Mouse (Mus musculus): ENCODE results near the gene Nub1. TPM values are rescaled to one million over a fixed set of nuclear protein-coding genes. Genes with fewer than 3 reads are reported as not detected.
A peak's percentile ranks its signal among the peaks of the same experiment; 100 is the strongest.

Nub1 gene
- total RNA-seq, 2 experiments from 2014 or later = 74.2 to 77.3 TPM

GRCm38 (mm10) chr5:24709962-24710361 is 24.6 kb downstream of the Nub1 start:
- Histone ChIP-seq H3K27ac (no peak overlapping the region), H3K4me3 (no peak overlapping the region)
- no peak for DNase-seq (ENCODE audit: extremely low spot score in 1 of 2, low spot score in 2 of 2)
- TF ChIP-seq CTCF (IDR thresholded peaks at IDR 0.05) = no peak
- intact Hi-C loops (cut with DNase I) = no loop called here

- no peak for DNase-seq (ENCODE audit: extremely low spot score in 1 of 2, low spot score in 2 of 2)
- TF ChIP-seq CTCF (IDR thresholded peaks at IDR 0.05) = peak; percentile 13; the same call in 1 of the 2 replicates
- no peak overlapping the region for H3K4me3 ChIP-seq
- H3K27ac ChIP-seq = no peak overlapping the region
- intact Hi-C loops (cut with DNase I) = no loop called here
These were observed 26.3 kb downstream of the Nub1 start for GRCm38 (mm10) chr5:24711615-24712014.

DNA sequence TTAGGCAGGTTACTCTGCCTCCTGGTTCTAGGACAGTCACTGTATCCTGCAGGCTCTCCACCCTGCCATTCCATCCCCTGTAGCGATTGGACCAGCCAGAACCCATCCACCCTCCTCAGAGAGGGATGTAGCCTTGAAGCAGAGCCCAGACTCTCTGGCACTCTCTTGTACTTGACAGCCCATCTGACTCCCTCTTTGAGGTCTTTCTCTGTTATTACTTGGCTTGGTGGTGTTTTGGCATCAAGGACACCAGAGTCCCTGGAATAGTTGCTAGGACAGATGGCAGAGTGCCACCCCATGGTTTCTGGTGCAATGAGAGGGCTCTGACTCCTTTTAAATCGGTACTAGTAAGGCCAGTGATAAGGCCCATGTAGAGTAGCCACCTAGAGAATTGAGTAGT is 27.9 kb downstream of the Nub1 start:
- intact Hi-C loops (cut with DNase I) = no loop called here
- DNase-seq (ENCODE audit: extremely low spot score in 1 of 2, low spot score in 2 of 2) = no peak
- Histone ChIP-seq H3K4me3 (no peak overlapping the region), H3K27ac (no peak overlapping the region)
- no peak for TF ChIP-seq CTCF (IDR thresholded peaks at IDR 0.05)

GRCm38 (mm10) chr5:24713987-24714386 is 28.7 kb downstream of the Nub1 start:
- Histone ChIP-seq H3K27ac (no peak overlapping the region), H3K4me3 (no peak overlapping the region)
- intact Hi-C loops (cut with DNase I) = no loop called here
- no peak for TF ChIP-seq CTCF (IDR thresholded peaks at IDR 0.05)
- DNase-seq (ENCODE audit: extremely low spot score in 1 of 2, low spot score in 2 of 2) = no peak

DNA sequence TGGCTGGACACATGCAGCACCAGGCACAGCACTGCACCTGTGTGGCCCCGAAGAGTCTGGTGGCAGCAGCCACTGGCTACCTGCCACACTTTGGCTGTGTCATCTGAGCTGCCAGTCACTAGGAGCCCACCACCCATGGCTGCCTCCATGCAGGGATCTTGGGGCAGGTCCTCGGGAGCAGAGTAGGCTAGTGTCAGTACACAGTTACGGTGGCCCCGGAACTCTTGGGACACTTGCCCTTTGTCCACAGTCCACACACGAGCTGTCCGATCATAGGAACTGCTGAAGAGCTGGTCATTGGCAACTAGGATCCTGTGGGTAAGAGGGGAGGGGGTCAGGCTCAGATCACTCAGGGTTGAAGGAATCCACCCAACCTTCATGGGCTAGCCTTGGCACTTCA is 32.7 kb downstream of the Nub1 start:
- Histone ChIP-seq H3K4me3 (no peak overlapping the region), H3K27ac (no peak overlapping the region)
- DNase-seq (ENCODE audit: extremely low spot score in 1 of 2, low spot score in 2 of 2) = no peak
- intact Hi-C loops (cut with DNase I) = no loop called here
- no peak for TF ChIP-seq CTCF (IDR thresholded peaks at IDR 0.05)

GRCm38 (mm10) chr5:24719852-24720251 is 34.5 kb downstream of the Nub1 start:
- intact Hi-C loops (cut with DNase I) = no loop called here
- DNase-seq (ENCODE audit: extremely low spot score in 1 of 2, low spot score in 2 of 2) = no peak
- no peak overlapping the region for H3K4me3 ChIP-seq
- no peak overlapping the region for H3K27ac ChIP-seq
- no peak for TF ChIP-seq CTCF (IDR thresholded peaks at IDR 0.05)

DNA sequence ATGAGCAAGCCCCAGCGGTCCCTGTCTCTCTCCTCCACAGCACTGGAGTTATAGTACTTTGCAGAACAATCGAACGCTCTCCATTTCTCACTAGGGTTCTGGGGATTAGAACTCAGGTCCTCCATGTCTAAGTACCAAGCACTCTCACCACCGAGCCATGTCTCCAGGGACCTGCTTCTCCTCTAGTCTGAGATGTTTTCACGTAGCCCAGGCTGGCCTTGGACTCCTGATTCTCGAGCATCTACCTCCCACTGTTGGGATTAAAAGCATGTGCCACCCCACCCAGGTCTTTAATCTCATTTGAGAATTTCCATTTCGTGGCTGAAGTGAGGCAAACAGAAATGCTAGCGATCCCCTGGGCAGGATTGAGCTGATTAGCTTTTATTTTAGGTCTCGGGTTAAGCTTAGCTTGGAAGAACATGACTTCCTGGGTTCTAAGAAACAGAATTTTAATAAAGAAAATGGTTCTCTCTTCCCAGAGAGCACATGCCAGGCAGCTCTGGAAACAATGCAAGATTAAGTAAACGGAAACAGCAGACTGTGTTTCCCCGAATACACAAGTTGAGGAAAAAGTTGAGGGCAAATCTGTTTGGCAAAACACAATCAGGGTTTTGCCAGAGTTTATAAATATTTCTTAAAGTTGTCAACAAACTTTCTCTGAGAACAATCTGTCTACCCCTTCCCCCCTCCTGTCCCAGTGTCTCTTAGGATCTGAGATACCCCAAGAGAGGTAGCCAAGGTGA is 38.4 kb downstream of the Nub1 start:
- no peak overlapping the region for H3K27ac ChIP-seq
- no peak overlapping the region for H3K4me3 ChIP-seq
- DNase-seq (ENCODE audit: extremely low spot score in 1 of 2, low spot score in 2 of 2) = no peak
- no peak for TF ChIP-seq CTCF (IDR thresholded peaks at IDR 0.05)
- intact Hi-C loops (cut with DNase I) = no loop called here

GRCm38 (mm10) chr5:24724270-24724634 is 38.9 kb downstream of the Nub1 start:
- Histone ChIP-seq H3K27ac (no peak overlapping the region), H3K4me3 (no peak overlapping the region)
- no peak for DNase-seq (ENCODE audit: extremely low spot score in 1 of 2, low spot score in 2 of 2)
- intact Hi-C loops (cut with DNase I) = no loop called here
- TF ChIP-seq CTCF (IDR thresholded peaks at IDR 0.05) = no peak

GRCm38 (mm10) chr5:24724805-24725204 is 39.5 kb downstream of the Nub1 start:
- TF ChIP-seq CTCF (IDR thresholded peaks at IDR 0.05) = no peak
- no peak overlapping the region for H3K27ac ChIP-seq
- intact Hi-C loops (cut with DNase I) = no loop called here
- H3K4me3 ChIP-seq = no peak overlapping the region
- DNase-seq (ENCODE audit: extremely low spot score in 1 of 2, low spot score in 2 of 2) = no peak

DNA sequence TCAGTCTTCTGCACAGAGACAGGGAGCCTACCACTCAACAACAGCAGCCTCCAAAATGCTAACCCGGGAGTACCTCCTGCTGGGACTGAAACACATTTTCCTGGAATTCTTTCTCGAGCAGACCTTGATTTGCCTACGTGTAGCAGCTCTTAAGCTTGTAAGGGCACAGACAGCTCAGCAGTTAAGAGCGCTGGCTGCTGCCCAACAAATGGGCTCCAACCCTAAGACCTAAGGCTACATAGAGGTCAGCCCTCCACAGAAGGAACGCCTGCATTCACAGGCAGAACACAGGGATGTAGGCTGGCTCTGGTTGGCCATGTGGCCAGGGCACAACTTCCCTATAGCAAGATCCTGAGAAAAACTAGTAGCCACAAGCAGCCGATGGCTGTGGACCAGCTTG is 40.6 kb downstream of the Nub1 start:
- H3K27ac ChIP-seq = no peak overlapping the region
- intact Hi-C loops (cut with DNase I) = no loop called here
- DNase-seq (ENCODE audit: extremely low spot score in 1 of 2, low spot score in 2 of 2) = no peak
- TF ChIP-seq CTCF (IDR thresholded peaks at IDR 0.05) = no peak
- no peak overlapping the region for H3K4me3 ChIP-seq

DNA sequence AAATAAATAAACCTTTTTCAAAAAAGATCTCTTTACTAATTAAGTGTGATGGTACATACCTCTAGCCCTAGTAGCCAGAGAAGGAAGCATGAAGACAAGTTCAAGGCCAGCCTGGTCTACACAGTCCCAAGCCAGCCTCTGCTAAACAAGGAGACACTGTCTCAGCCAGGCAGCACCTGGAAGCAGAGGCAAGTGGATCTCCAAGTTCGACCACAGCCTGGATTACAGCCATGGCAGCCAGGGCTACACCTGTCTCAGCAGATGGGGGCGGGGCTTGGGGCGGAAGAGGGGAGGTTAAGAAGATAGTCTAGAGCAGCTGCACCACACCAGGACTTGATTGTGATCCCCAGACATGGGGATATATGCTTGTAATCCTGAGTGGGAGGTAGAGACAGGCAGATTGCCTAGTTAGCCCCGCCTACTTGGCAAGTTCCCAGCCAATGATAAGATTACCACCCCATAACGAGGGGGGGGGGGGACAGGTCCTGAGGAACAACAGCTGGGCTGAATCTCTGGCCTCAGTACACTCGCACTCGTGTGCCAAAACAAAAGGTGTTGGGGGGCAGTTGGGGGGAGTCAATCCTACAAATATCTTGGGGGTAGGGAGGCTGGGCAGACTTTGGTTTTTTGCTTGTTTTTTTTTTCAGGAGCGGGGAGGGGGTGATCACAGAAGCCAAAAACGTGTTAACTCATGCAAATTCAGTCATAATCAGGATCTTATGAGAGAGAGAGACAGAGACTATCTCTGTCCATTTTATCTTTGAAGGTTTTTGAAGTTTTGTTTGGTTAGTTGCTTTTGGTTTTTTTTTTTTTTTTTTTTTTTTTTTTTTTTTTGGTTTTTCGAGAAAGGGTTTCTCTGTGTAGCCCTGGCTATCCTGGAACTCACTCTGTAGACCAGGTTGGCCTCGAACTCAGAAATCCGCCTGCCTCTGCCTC is 41.8 kb downstream of the Nub1 start:
- no peak overlapping the region for H3K27ac ChIP-seq
- intact Hi-C loops (cut with DNase I) = no loop called here
- DNase-seq (ENCODE audit: extremely low spot score in 1 of 2, low spot score in 2 of 2) = no peak
- no peak for TF ChIP-seq CTCF (IDR thresholded peaks at IDR 0.05)
- no peak overlapping the region for H3K4me3 ChIP-seq

DNA sequence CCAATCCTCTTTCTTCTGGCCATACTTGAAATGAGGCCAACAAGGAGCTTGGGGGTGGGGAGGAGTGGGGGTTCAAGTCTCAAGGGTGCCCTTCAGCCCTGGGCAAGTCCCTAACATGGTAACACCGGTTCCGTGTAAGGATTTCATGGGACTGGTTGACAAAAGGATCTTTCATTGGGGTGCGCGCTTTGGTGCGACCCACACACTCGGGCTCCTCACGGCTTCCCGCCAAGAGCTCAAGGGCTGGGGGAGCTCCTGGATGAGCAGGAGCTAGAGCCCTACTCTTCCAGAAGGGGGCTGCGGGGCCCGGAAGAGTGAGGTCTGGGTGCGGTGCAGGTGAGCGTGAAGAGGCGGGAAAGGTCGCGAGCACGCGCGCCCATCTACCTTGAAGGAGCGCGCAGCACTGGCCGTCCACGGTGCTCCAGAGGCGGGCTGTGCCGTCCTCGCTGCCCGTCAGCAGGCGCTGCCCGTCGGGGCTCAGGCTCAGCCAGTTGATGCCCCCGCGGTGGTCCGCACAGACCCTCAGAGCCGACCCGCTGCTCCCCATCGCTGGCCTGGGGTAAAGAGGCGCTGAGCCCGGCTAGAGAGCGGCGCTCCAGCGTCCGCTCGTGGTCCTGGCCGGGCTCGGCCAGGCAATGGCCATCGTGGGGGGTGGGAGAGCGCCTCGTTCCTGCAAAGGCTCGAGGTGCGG is 44.6 kb downstream of the Nub1 start:
- H3K27ac ChIP-seq = no peak overlapping the region
- DNase-seq (ENCODE audit: extremely low spot score in 1 of 2, low spot score in 2 of 2) = no peak
- H3K4me3 ChIP-seq = peak overlapping the region; percentile 26
- intact Hi-C loops (cut with DNase I) = no loop called here
- no peak for TF ChIP-seq CTCF (IDR thresholded peaks at IDR 0.05)

Measured in left cerebral cortex, adult 2 months (tissue).